Mouse (Mus musculus): ENCODE measurements at regions not wholly inside any gene's neighbourhood (a gene's known extent, or its start where the extent isn't known, plus 50 kb on each side); places are given as distances from the start of the nearest gene placed in this dataset.
"Not testable (repeated sequence)": the region's sequence is repeated elsewhere in the genome, so short reads cannot be mapped to it uniquely, and the experiment has no call there.

- Histone ChIP-seq H3K27me3 (ENCODE audit: low read depth, poor library complexity, severe bottlenecking) (no peaks in the 10 kb centered on the region), H3K27ac (no peak overlapping the region), H3K9me3 (replicated peaks) (no peaks in the 10 kb centered on the region), H3K36me3 (no peaks in the 10 kb centered on the region), H3K4me1 (peaks cover 42% of the 10 kb centered on the region), H3K4me3 (no peak overlapping the region)
- 16% methylated on average over 6 of the region's 6 CpGs for WGBS
- DNase-seq (ENCODE audit: low spot score) = no peak
Measured at GRCm38 (mm10) chr4:81564446-81564845, 121.8 kb upstream of the Mpdz start.

- H3K9me3 ChIP-seq (replicated peaks) = no peaks in the 10 kb centered on the region
- no peaks in the 10 kb centered on the region for H3K36me3 ChIP-seq
- H3K27me3 ChIP-seq (ENCODE audit: low read depth, poor library complexity, severe bottlenecking) = no peaks in the 10 kb centered on the region
- peak overlapping the region; percentile 70; the same call in 1 of the 2 replicates for H3K27ac ChIP-seq
- peaks cover 42% of the 10 kb centered on the region for H3K4me1 ChIP-seq
- H3K4me3 ChIP-seq = no peak overlapping the region
- DNase-seq (ENCODE audit: low spot score) = no peak
- 39% methylated on average over 10 of the region's 10 CpGs for WGBS
Measured at GRCm38 (mm10) chr4:81563574-81563973, 121.0 kb upstream of the Mpdz start.

GRCm38 (mm10) chr4:81561453-81561852 lies 118.8 kb upstream of the Mpdz start:
- H3K4me1 ChIP-seq = peaks cover 34% of the 10 kb centered on the region
- H3K27me3 ChIP-seq (ENCODE audit: low read depth, poor library complexity, severe bottlenecking) = no peaks in the 10 kb centered on the region
- H3K27ac ChIP-seq = no peak overlapping the region
- no peak for DNase-seq (ENCODE audit: low spot score)
- WGBS = 22% methylated on average over 4 of the region's 4 CpGs
- H3K36me3 ChIP-seq = no peaks in the 10 kb centered on the region
- no peaks in the 10 kb centered on the region for H3K9me3 ChIP-seq (replicated peaks)
- H3K4me3 ChIP-seq = no peak overlapping the region

GRCm38 (mm10) chr4:81550816-81551215 lies 108.2 kb upstream of the Mpdz start:
- H3K27me3 ChIP-seq (ENCODE audit: low read depth, poor library complexity, severe bottlenecking) = no peaks in the 10 kb centered on the region
- no peak for DNase-seq (ENCODE audit: low spot score)
- H3K36me3 ChIP-seq = no peaks in the 10 kb centered on the region
- no peaks in the 10 kb centered on the region for H3K4me1 ChIP-seq
- no peak overlapping the region for H3K4me3 ChIP-seq
- WGBS = 83% methylated on average over 4 of the region's 4 CpGs
- H3K27ac ChIP-seq = no peak overlapping the region
- no peaks in the 10 kb centered on the region for H3K9me3 ChIP-seq (replicated peaks)

GRCm38 (mm10) chr4:81550256-81550655 lies 107.6 kb upstream of the Mpdz start:
- no peak for DNase-seq (ENCODE audit: low spot score)
- Histone ChIP-seq H3K4me1 (no peaks in the 10 kb centered on the region), H3K4me3 (no peak overlapping the region), H3K36me3 (no peaks in the 10 kb centered on the region), H3K9me3 (replicated peaks) (no peaks in the 10 kb centered on the region), H3K27ac (no peak overlapping the region), H3K27me3 (ENCODE audit: low read depth, poor library complexity, severe bottlenecking) (no peaks in the 10 kb centered on the region)
- 89% methylated on average over 4 of the region's 4 CpGs for WGBS

GRCm38 (mm10) chr4:81540496-81540895 lies 97.9 kb upstream of the Mpdz start:
- Histone ChIP-seq H3K36me3 (no peaks in the 10 kb centered on the region), H3K27ac (no peak overlapping the region), H3K27me3 (ENCODE audit: low read depth, poor library complexity, severe bottlenecking) (no peaks in the 10 kb centered on the region), H3K9me3 (replicated peaks) (no peaks in the 10 kb centered on the region), H3K4me3 (no peak overlapping the region), H3K4me1 (no peaks in the 10 kb centered on the region)
- no peak for DNase-seq (ENCODE audit: low spot score)

GRCm38 (mm10) chr4:81539551-81539950 lies 96.9 kb upstream of the Mpdz start:
- Histone ChIP-seq H3K27ac (no peak overlapping the region), H3K9me3 (replicated peaks) (no peaks in the 10 kb centered on the region), H3K27me3 (ENCODE audit: low read depth, poor library complexity, severe bottlenecking) (no peaks in the 10 kb centered on the region), H3K4me1 (no peaks in the 10 kb centered on the region), H3K4me3 (no peak overlapping the region), H3K36me3 (no peaks in the 10 kb centered on the region)
- DNase-seq (ENCODE audit: low spot score) = no peak
- 83% methylated on average over 3 of the region's 3 CpGs for WGBS

- Histone ChIP-seq H3K4me3 (no peak overlapping the region), H3K36me3 (no peaks in the 10 kb centered on the region), H3K27ac (no peak overlapping the region), H3K9me3 (replicated peaks) (no peaks in the 10 kb centered on the region), H3K27me3 (ENCODE audit: low read depth, poor library complexity, severe bottlenecking) (no peaks in the 10 kb centered on the region), H3K4me1 (no peaks in the 10 kb centered on the region)
- no peak for DNase-seq (ENCODE audit: low spot score)
Measured at GRCm38 (mm10) chr4:81536795-81537194, 94.2 kb upstream of the Mpdz start.

- Histone ChIP-seq H3K36me3 (no peaks in the 10 kb centered on the region), H3K4me3 (no peak overlapping the region), H3K27me3 (ENCODE audit: low read depth, poor library complexity, severe bottlenecking) (no peaks in the 10 kb centered on the region), H3K27ac (no peak overlapping the region), H3K4me1 (no peaks in the 10 kb centered on the region), H3K9me3 (replicated peaks) (no peaks in the 10 kb centered on the region)
- no peak for DNase-seq (ENCODE audit: low spot score)
- 91% methylated on average over 2 of the region's 2 CpGs for WGBS
Measured at GRCm38 (mm10) chr4:81530546-81530945, 87.9 kb upstream of the Mpdz start.

- H3K36me3 ChIP-seq; H3K27ac ChIP-seq; DNase-seq (ENCODE audit: low spot score); H3K4me3 ChIP-seq; H3K9me3 ChIP-seq (replicated peaks); H3K4me1 ChIP-seq; H3K27me3 ChIP-seq (ENCODE audit: low read depth, poor library complexity, severe bottlenecking): not testable (repeated sequence)
- WGBS = 71% methylated on average over 2 of the region's 2 CpGs
Measured at GRCm38 (mm10) chr4:81519151-81519550, 76.5 kb upstream of the Mpdz start.

- Histone ChIP-seq H3K4me3 (no peak overlapping the region), H3K4me1 (no peaks in the 10 kb centered on the region), H3K27me3 (ENCODE audit: low read depth, poor library complexity, severe bottlenecking) (no peaks in the 10 kb centered on the region), H3K9me3 (replicated peaks) (no peaks in the 10 kb centered on the region), H3K36me3 (no peaks in the 10 kb centered on the region), H3K27ac (no peak overlapping the region)
- no peak for DNase-seq (ENCODE audit: low spot score)
- 93% methylated on average over 4 of the region's 4 CpGs for WGBS
Measured at GRCm38 (mm10) chr4:81514547-81514946, 71.9 kb upstream of the Mpdz start.

- no peak for DNase-seq (ENCODE audit: low spot score)
- no peaks in the 10 kb centered on the region for H3K36me3 ChIP-seq
- no peaks in the 10 kb centered on the region for H3K4me1 ChIP-seq
- no peaks in the 10 kb centered on the region for H3K9me3 ChIP-seq (replicated peaks)
- H3K4me3 ChIP-seq = no peak overlapping the region
- H3K27me3 ChIP-seq (ENCODE audit: low read depth, poor library complexity, severe bottlenecking) = no peaks in the 10 kb centered on the region
- no peak overlapping the region for H3K27ac ChIP-seq
- WGBS = 90% methylated on average over 3 of the region's 3 CpGs
Measured at GRCm38 (mm10) chr4:81512396-81512795, 69.8 kb upstream of the Mpdz start.

- no peaks in the 10 kb centered on the region for H3K27me3 ChIP-seq (ENCODE audit: low read depth, poor library complexity, severe bottlenecking)
- no peaks in the 10 kb centered on the region for H3K36me3 ChIP-seq
- no peaks in the 10 kb centered on the region for H3K9me3 ChIP-seq (replicated peaks)
- H3K27ac ChIP-seq = no peak overlapping the region
- H3K4me1 ChIP-seq = peaks cover 4% of the 10 kb centered on the region; the same call in 1 of the 2 replicates
- no peak for DNase-seq (ENCODE audit: low spot score)
- no peak overlapping the region for H3K4me3 ChIP-seq
- 88% methylated on average over 1 of the region's 1 CpGs for WGBS
Measured at GRCm38 (mm10) chr4:81508776-81509175, 66.2 kb upstream of the Mpdz start.

- WGBS = 95% methylated on average over 5 of the region's 5 CpGs
- Histone ChIP-seq H3K27ac (no peak overlapping the region), H3K27me3 (ENCODE audit: low read depth, poor library complexity, severe bottlenecking) (no peaks in the 10 kb centered on the region), H3K9me3 (replicated peaks) (no peaks in the 10 kb centered on the region), H3K4me3 (no peak overlapping the region), H3K4me1 (peaks cover 4% of the 10 kb centered on the region; the same call in 1 of the 2 replicates), H3K36me3 (no peaks in the 10 kb centered on the region)
- no peak for DNase-seq (ENCODE audit: low spot score)
Measured at GRCm38 (mm10) chr4:81506841-81507240, 64.2 kb upstream of the Mpdz start.
